In the genomic region with DNA sequence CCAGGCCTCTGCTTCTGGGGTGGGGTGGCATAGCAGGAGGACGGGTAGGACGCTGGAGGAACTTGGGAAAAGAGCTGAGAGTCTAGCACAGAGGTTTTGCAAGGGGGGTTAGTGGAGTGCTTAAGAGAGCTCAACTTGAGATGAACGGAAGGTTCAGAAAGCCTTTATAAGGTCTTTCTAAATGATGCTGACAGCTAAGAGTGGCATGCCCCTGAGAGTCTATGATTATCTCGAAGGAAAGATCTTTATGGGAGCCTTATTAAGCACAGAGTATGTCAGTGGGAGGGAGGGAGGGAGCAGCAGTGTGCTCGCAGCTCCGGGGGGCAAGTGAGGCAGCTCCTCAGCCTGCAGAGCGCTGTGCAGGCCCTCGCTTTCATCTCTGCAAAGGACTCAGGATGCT, we compare ENCODE assay signal across 27 mouse cellular contexts. TPM values are rescaled to one million over a fixed set of nuclear protein-coding genes. Genes with fewer than 3 reads are reported as not detected.
A peak's percentile ranks its signal among the peaks of the same experiment; 100 is the strongest.
DNase-seq lines count a peak whose midpoint lies in the region; ATAC-seq and TF ChIP-seq lines count a peak whose summit lies in the region.
"Had no signal": no experiment of that assay in that cellular context is flagged by ENCODE, and none has a peak within 500 bp of the region (broad histone marks: within the 10 kb centered on the region; RNA-seq: fewer than 3 reads in every experiment).

No protein-coding gene starts in this region.

- peak; percentile 30 for DNase-seq in forebrain, postnatal 0 days
- DNase-seq in forebrain, embryonic 14.5 days (ENCODE audit: low spot score) = no peak
- DNase-seq in layer of hippocampus, adult 2 months (ENCODE audit: low spot score in 2 of 2) = no peak
- no peak for DNase-seq in layer of hippocampus, postnatal 25 days (ENCODE audit: extremely low spot score in 1 of 2, low spot score in 1 of 2)
- DNase-seq in brain, embryonic 14.5 days (ENCODE audit: low read depth) = peak; percentile 49
- no peak for DNase-seq in urinary bladder, postnatal 4 days (ENCODE audit: low spot score in 2 of 2)
- DNase-seq: adrenal gland, postnatal 25 days; cerebellum, adult 8-10 months; cerebellum, postnatal 25 days; gastrocnemius, adult 2 months; gastrocnemius, postnatal 36 days; heart, adult 2 months; kidney, adult 18-20 months; kidney, postnatal 4 days; lung, embryonic 14.5 days; lung, postnatal 14 days; right cerebral cortex, adult 18-20 months; spleen, adult 18-20 months; thymus, adult 18-20 months; thymus, postnatal 25 days had no signal

- H3K4me3 ChIP-seq in forebrain, postnatal 0 days (ENCODE audit: low read depth, low read length) = no peak overlapping the region
- no peak overlapping the region for H3K4me3 ChIP-seq in forebrain, embryonic 14.5 days (ENCODE audit: low read depth, low read length)
- H3K4me3 ChIP-seq in layer of hippocampus, adult 2 months = no peak overlapping the region
- H3K4me3 ChIP-seq in midbrain, embryonic 15.5 days = no peak overlapping the region
- H3K4me3 ChIP-seq: gastrocnemius, adult 2 months; heart, adult 2 months; limb, embryonic 12.5 days; liver, embryonic 15.5 days; myocyte; neural tube, embryonic 12.5 days had no signal

- H3K27ac ChIP-seq in forebrain, postnatal 0 days (ENCODE audit: low read depth, low read length) = peak overlapping the region; percentile 40; the same call in 1 of the 2 replicates
- H3K27ac ChIP-seq in forebrain, embryonic 14.5 days (ENCODE audit: low read depth, low read length) = no peak overlapping the region
- peak overlapping the region; percentile 55 for H3K27ac ChIP-seq in layer of hippocampus, adult 2 months
- H3K27ac ChIP-seq in midbrain, embryonic 15.5 days = no peak overlapping the region
- H3K27ac ChIP-seq: gastrocnemius, adult 2 months; heart, adult 2 months; limb, embryonic 12.5 days; liver, embryonic 15.5 days; neural tube, embryonic 12.5 days had no signal

- no peak overlapping the region for H3K9ac ChIP-seq in forebrain, postnatal 0 days
- no peak overlapping the region; the same call in 1 of the 2 replicates for H3K9ac ChIP-seq in forebrain, embryonic 14.5 days (ENCODE audit: low read length)
- H3K9ac ChIP-seq in midbrain, embryonic 15.5 days = no peak overlapping the region
- H3K9ac ChIP-seq: limb, embryonic 12.5 days; liver, embryonic 15.5 days; lung, embryonic 14.5 days; neural tube, embryonic 12.5 days had no signal

- ATAC-seq in forebrain, postnatal 0 days = peak; percentile 77
- no peak for ATAC-seq in forebrain, embryonic 14.5 days
- peak; percentile 28; the same call in 1 of the 2 replicates for ATAC-seq in midbrain, embryonic 15.5 days (replicated peaks)
- ATAC-seq: CD4-positive, CD25-positive, alpha-beta regulatory T cell, adult 4 months; hindbrain, embryonic 16.5 days had no signal

- H3K9me3 ChIP-seq in forebrain, postnatal 0 days (ENCODE audit: low read length) = no peaks in the 10 kb centered on the region
- H3K9me3 ChIP-seq in forebrain, embryonic 14.5 days (replicated peaks; ENCODE audit: control insufficient read depth, low read length) = no peaks in the 10 kb centered on the region
- H3K9me3 ChIP-seq in midbrain, embryonic 15.5 days = no peaks in the 10 kb centered on the region
- H3K9me3 ChIP-seq: limb, embryonic 12.5 days; liver, embryonic 15.5 days; neural tube, embryonic 12.5 days had no signal

- no peak for TF ChIP-seq POLR2A in brain, embryonic 14.5 days (IDR thresholded peaks at IDR 0.05; ENCODE audit: borderline replicate concordance, extremely low read depth, insufficient read depth, insufficient read length, poor library complexity, severe bottlenecking)

- TF ChIP-seq CTCF in forebrain, postnatal 0 days (IDR thresholded peaks at IDR 0.05; ENCODE audit: low read depth) = no peak
- no peak for TF ChIP-seq CTCF in layer of hippocampus, adult 2 months (conservative IDR thresholded peaks at IDR 0.05)
- no peak for TF ChIP-seq CTCF in brain, embryonic 14.5 days (IDR thresholded peaks at IDR 0.05; ENCODE audit: borderline replicate concordance, extremely low read depth, insufficient read depth, insufficient read length)

- 27% methylated on average over 8 of the region's 8 CpGs for WGBS in forebrain, postnatal 0 days
- WGBS in forebrain, embryonic 14.5 days = 27% methylated on average over 8 of the region's 8 CpGs
- 14% methylated on average over 8 of the region's 8 CpGs for WGBS in midbrain, embryonic 15.5 days

- no peaks in the 10 kb centered on the region for H3K36me3 ChIP-seq in forebrain, postnatal 0 days (ENCODE audit: insufficient read depth)
- no peaks in the 10 kb centered on the region for H3K36me3 ChIP-seq in forebrain, embryonic 14.5 days (ENCODE audit: control insufficient read depth, insufficient read depth, low read length)
- no peaks in the 10 kb centered on the region for H3K36me3 ChIP-seq in midbrain, embryonic 15.5 days (replicated peaks)
- H3K36me3 ChIP-seq: limb, embryonic 12.5 days; liver, embryonic 15.5 days; neural tube, embryonic 12.5 days had no signal

- H3K4me2 ChIP-seq in forebrain, postnatal 0 days (ENCODE audit: low read depth) = no peak overlapping the region
- no peak overlapping the region for H3K4me2 ChIP-seq in forebrain, embryonic 14.5 days (ENCODE audit: low read length)
- no peak overlapping the region for H3K4me2 ChIP-seq in midbrain, embryonic 15.5 days
- H3K4me2 ChIP-seq: limb, embryonic 12.5 days; liver, embryonic 15.5 days; lung, embryonic 14.5 days; neural tube, embryonic 12.5 days had no signal

- peaks cover 20% of the 10 kb centered on the region for H3K4me1 ChIP-seq in forebrain, postnatal 0 days (ENCODE audit: insufficient read depth)
- H3K4me1 ChIP-seq in forebrain, embryonic 14.5 days (ENCODE audit: control insufficient read depth, insufficient read depth, low read length) = peaks cover 51% of the 10 kb centered on the region
- H3K4me1 ChIP-seq in midbrain, embryonic 15.5 days = peaks cover 90% of the 10 kb centered on the region
- H3K4me1 ChIP-seq: liver, embryonic 15.5 days had no signal

- no peaks in the 10 kb centered on the region for H3K27me3 ChIP-seq in forebrain, postnatal 0 days (ENCODE audit: insufficient read depth, low read length)
- no peaks in the 10 kb centered on the region for H3K27me3 ChIP-seq in forebrain, embryonic 14.5 days (replicated peaks; ENCODE audit: control insufficient read depth, insufficient read depth, low read length)
- H3K27me3 ChIP-seq in midbrain, embryonic 15.5 days (replicated peaks) = no peaks in the 10 kb centered on the region
- H3K27me3 ChIP-seq: liver, embryonic 15.5 days; neural tube, embryonic 12.5 days had no signal

RNA-seq across cellular contexts. Expression of a gene that starts 29.3 kb away (rescaled TPM):
- 273 and 314 TPM in 2 replicates for total RNA-seq in forebrain, postnatal 0 days (2014; rRNA removed)
- 239 and 301 TPM in 2 replicates for polyA plus RNA-seq in forebrain, postnatal 0 days (2015; fragmentation: Nextera tagmentation; extraction: Ambion mirVana)
- polyA plus RNA-seq in forebrain, embryonic 14.5 days (2014; fragmentation: Nextera tagmentation; extraction: Ambion mirVana) = 107 and 129 TPM in 2 replicates
- total RNA-seq in layer of hippocampus, adult 2 months (2021) = 100 to 1,000 TPM; 662 to 678 TPM
- 100 to 1,000 TPM; 666 to 729 TPM for total RNA-seq in layer of hippocampus, postnatal 25 days (2021)
- 323 and 443 TPM in 2 replicates for polyA plus RNA-seq in brain, embryonic 14.5 days (2012; rRNA removed)
- polyA plus RNA-seq in midbrain, embryonic 15.5 days (2015; fragmentation: Nextera tagmentation; extraction: Ambion mirVana) = 242 and 245 TPM in 2 replicates

Comparison
In these comparisons a context has a peak if more than half of its experiments do, and no peak if none do; other contexts are left out.
1. DNase-seq: peak in forebrain, postnatal 0 days (single experiment) and brain, embryonic 14.5 days (single experiment); none in forebrain, embryonic 14.5 days (single experiment), layer of hippocampus, adult 2 months (0 of 2), layer of hippocampus, postnatal 25 days (0 of 2) and urinary bladder, postnatal 4 days (0 of 2).
2. H3K27ac ChIP-seq: peak in forebrain, postnatal 0 days (single experiment) and layer of hippocampus, adult 2 months (single experiment); none in forebrain, embryonic 14.5 days (single experiment) and midbrain, embryonic 15.5 days (single experiment).